Mouse (Mus musculus) lung, embryonic 15.5 days (tissue): ENCODE results near the gene Rai1. TPM values are rescaled to one million over a fixed set of nuclear protein-coding genes. Genes with fewer than 3 reads are reported as not detected.

Source experiments
- ATAC-seq: fragments of 200-750 bp; cut with Nextera tagmentation; 2 replicates; pipeline ENCODE4 v1.8.0; 2017; ENCODE audit warnings: moderate number of reproducible peaks, borderline replicate concordance; ENCODE audit not compliant: low FRiP score, low TSS enrichment; ENCODE audit errors: extremely low read depth
- H3K27ac ChIP-seq: fragments of 300-500 bp; sonication (generic); 2 replicates; pipeline ENCODE4 v1.5.1; 2015; ENCODE audit warnings: moderate library complexity, mild to moderate bottlenecking, inconsistent platforms
- H3K27me3 ChIP-seq: fragments of 300-500 bp; sonication (generic); 2 replicates; pipeline ENCODE4 v1.6.1; 2015; ENCODE audit warnings: inconsistent platforms
- H3K36me3 ChIP-seq: fragments of 300-500 bp; sonication (generic); 2 replicates; pipeline ENCODE4 v1.6.1; 2015; ENCODE audit warnings: inconsistent platforms
- H3K4me1 ChIP-seq: fragments of 300-500 bp; sonication (generic); 2 replicates; pipeline ENCODE4 v1.6.1; 2015; ENCODE audit warnings: inconsistent platforms
- H3K4me2 ChIP-seq: fragments of 300-500 bp; sonication (generic); 2 replicates; pipeline ENCODE4 v1.6.1; 2015; ENCODE audit warnings: inconsistent platforms, mild to moderate bottlenecking, moderate library complexity
- H3K4me3 ChIP-seq: fragments of 300-500 bp; sonication (generic); 2 replicates; pipeline ENCODE4 v1.5.1; 2015; ENCODE audit warnings: mild to moderate bottlenecking, inconsistent platforms
- H3K9ac ChIP-seq: fragments of 300-500 bp; sonication (generic); 2 replicates; pipeline ENCODE4 v1.6.1; 2015; ENCODE audit warnings: inconsistent platforms
- H3K9me3 ChIP-seq: fragments of 300-500 bp; sonication (generic); 2 replicates; pipeline ENCODE4 v1.6.1; 2016; ENCODE audit warnings: inconsistent platforms
- WGBS: fragments of 180-500 bp; shearing (Covaris S2); methylation state at CpG from one replicate; pipeline ENCODE4 v1.1.7; 2015; 5-methylcytosine and 5-hydroxymethylcytosine counted together
- polyA plus RNA-seq: library from polyadenylated mRNA; unstranded; fragments of >200 nt; fragmentation: Nextera tagmentation; extraction: Ambion mirVana; gene quantifications from 2 replicates; pipeline ENCODE4 v1.2.1, GENCODE M21; 2015

Rai1 gene
- polyA plus RNA-seq, 1 experiment from 2014 or later: 27.9 TPM

DNA sequence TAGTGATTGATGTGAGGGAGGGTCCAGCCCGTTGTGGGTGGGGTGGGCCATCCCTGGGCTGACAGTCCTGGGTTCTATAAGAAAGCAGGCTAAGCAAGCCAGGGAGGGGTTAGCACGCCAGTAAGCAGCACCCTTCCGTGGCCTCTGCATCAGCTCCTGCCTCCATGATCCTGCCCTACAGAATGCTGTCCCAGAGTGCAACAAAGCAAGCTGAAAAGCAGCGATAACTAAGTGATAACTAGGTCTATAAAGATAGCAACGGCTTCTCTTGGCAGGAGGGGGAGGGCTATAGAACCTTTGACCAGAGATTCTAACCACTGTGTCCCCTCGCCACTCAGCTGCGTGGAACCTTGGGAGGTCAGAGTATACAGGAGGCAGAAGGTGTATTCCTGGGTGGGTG is 112.7 kb downstream of the Rai1 start:
- no peak for ATAC-seq
- WGBS: 85% methylated on average over 7 of the region's 7 CpGs
- H3K4me3 ChIP-seq: no peak overlapping the region
- H3K9me3 ChIP-seq: no peaks in the 10 kb centered on the region
- H3K27ac ChIP-seq: no peak overlapping the region
- H3K27me3 ChIP-seq: no peaks in the 10 kb centered on the region
- no peak overlapping the region for H3K9ac ChIP-seq
- 0 out of 2 replicates have a peak, but pooled peaks cover 4% of the 10 kb centered on the region for H3K36me3 ChIP-seq
- peaks cover 57% of the 10 kb centered on the region for H3K4me1 ChIP-seq
- no peak overlapping the region for H3K4me2 ChIP-seq

DNA sequence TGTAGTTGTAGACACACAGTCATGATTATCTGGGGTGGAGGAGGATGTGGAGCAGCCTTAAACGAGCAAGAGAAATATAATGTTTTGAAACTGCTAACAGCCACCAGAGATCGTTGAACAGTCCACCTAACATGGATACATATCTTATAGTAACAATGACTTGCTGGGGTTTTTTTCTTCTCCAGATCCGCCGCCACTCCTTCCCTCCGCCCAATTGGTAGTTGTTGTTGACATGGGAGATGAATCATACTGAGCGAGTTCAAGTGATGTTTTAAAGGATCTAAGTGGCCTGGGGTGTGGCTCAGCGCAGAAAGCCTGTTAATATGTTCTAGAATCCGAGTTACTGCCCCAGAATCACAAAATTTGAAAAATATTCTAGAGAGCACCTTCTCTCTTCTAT is 114.8 kb downstream of the Rai1 start:
- Histone ChIP-seq H3K36me3 (0 out of 2 replicates have a peak, but pooled peaks cover 4% of the 10 kb centered on the region), H3K27ac (peak overlapping the region; percentile 84), H3K9ac (peak overlapping the region; percentile 66), H3K4me3 (peak overlapping the region; percentile 65), H3K4me2 (peak overlapping the region; percentile 72), H3K4me1 (peaks cover 50% of the 10 kb centered on the region), H3K27me3 (no peaks in the 10 kb centered on the region), H3K9me3 (no peaks in the 10 kb centered on the region)
- 12% methylated on average over 8 of the region's 8 CpGs for WGBS
- no peak for ATAC-seq

DNA sequence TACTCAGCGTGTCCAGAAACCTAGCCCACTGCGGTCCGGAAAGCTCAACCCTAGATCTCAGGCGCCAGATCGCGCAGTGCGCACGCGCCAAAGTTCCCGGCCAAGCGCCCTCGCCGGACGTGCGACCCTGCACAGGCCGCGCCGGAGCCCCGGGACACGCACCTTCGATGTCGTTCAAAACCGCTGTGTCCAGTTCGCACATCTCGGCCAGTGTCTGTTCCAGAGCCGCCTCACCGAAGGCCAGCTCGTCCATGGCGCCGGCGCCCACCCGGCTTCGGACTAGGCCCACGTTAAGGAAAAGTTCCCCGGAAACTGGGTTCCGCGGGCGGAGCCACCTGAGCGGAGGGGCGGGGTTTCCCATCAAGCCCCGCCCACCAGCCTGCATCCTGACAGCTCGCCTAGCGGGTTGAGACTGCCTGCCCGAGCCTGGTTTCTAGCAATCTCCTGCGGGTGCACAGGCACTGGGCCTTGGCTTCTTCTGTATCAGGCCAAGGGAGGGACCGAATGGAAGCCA is 115.5 kb downstream of the Rai1 start:
- 2% methylated on average over 46 of the region's 46 CpGs for WGBS
- H3K9ac ChIP-seq: peak overlapping the region; percentile 66
- no peaks in the 10 kb centered on the region for H3K9me3 ChIP-seq
- H3K27me3 ChIP-seq: no peaks in the 10 kb centered on the region
- peaks cover 50% of the 10 kb centered on the region for H3K4me1 ChIP-seq
- H3K36me3 ChIP-seq: 0 out of 2 replicates have a peak, but pooled peaks cover 4% of the 10 kb centered on the region
- H3K27ac ChIP-seq: peak overlapping the region; percentile 84
- peak overlapping the region; percentile 72 for H3K4me2 ChIP-seq
- ATAC-seq: peak; percentile 82
- H3K4me3 ChIP-seq: peak overlapping the region; percentile 65

DNA sequence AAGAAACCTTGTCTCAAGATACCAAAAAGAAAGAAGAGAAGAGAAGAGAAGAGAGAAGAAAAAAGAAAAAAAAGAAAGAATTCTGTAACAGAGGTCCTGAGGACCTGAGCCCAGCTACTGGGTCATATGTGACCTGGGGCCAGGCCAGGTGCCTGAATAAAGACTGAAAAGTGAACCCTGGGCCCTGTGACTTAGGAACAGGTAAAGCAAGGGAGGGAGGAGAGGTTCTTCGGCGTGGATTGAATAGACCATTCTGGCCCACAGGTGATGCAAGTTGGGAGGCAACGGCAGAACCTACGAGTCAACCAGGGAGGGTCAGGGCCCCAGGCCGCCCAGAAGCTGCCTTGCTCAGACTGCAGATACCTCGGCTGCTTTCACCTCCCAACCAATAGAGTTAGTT is 116.6 kb downstream of the Rai1 start:
- no peak overlapping the region for H3K4me3 ChIP-seq
- no peak overlapping the region for H3K4me2 ChIP-seq
- H3K27me3 ChIP-seq: no peaks in the 10 kb centered on the region
- H3K9ac ChIP-seq: no peak overlapping the region
- H3K36me3 ChIP-seq: 0 out of 2 replicates have a peak, but pooled peaks cover 4% of the 10 kb centered on the region
- no peak for ATAC-seq
- no peak overlapping the region for H3K27ac ChIP-seq
- no peaks in the 10 kb centered on the region for H3K9me3 ChIP-seq
- H3K4me1 ChIP-seq: peaks cover 47% of the 10 kb centered on the region
- 86% methylated on average over 6 of the region's 6 CpGs for WGBS

DNA sequence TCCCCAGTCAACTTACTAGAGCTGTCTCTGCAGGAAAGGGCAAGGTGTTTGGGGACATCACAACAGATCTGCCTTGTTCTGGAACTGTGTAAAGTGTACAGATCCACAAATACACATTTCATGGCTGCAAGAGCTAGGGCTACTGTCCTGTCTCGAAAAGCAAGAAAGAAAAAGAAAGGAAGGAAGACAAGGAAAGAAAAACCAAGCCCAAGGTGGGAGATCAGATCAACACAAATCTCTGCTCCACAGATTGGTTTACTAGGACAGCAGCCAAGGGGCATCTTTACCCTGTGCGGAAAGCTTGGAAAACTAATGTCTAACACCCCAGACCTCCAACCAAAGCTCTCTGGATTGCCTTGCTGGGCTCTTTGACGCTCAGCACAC is 117.3 kb downstream of the Rai1 start:
- Histone ChIP-seq H3K9me3 (no peaks in the 10 kb centered on the region), H3K9ac (peak overlapping the region; percentile 17; the same call in 1 of the 2 replicates), H3K36me3 (0 out of 2 replicates have a peak, but pooled peaks cover 4% of the 10 kb centered on the region), H3K27me3 (no peaks in the 10 kb centered on the region), H3K27ac (peak overlapping the region; percentile 82; the same call in 1 of the 2 replicates), H3K4me1 (peaks cover 43% of the 10 kb centered on the region), H3K4me2 (peak overlapping the region; percentile 86), H3K4me3 (peak overlapping the region; percentile 44)
- ATAC-seq: no peak
- 51% methylated on average over 3 of the region's 3 CpGs for WGBS

DNA sequence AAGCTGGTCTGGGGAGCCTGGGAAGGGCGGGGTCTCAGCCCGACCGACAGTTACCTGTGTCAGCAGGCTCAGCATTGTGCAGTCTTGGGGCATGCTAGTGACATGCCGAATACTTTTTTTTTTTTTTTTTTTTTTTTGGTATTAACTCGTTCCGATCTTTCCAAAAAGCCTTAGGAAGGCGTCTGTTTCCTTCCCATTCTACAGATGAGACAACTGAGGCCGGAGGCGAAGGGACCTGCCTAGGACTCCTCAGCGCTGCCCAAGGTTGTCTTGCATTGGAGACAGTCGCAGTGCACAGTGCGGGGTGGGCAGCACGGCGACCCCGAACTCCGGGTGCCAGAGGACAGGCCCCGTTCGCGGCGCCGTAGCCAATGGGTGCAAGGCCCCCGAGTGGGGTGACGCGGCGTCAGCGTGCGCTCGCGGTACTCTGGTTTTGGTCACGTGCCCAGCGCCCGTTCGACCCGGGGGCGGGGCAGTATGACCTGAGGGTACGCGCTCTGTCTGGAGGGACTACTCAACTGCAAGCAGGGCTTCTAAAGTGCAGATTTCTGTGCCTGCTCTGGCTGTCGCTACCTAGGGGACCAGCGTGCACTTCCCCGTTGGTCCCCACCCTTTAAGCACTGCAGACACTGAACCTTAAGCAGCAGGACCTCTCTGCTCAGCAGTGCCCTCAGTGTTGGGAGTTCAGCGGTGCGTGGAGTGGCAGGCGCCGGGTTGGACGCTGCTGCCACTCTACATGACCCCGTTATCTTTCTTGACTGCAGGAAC is 117.8 kb downstream of the Rai1 start, which contains the start of gene Srebf1:
Srebf1 (minus strand) TSS at position 113 of the 768 bp plus-strand sequence.
- 5% methylated on average over 46 of the region's 46 CpGs for WGBS
- Histone ChIP-seq H3K4me3 (peak within 1 kb of the TSS; percentile 44), H3K9me3 (no peaks in the 10 kb centered on the region), H3K36me3 (0 out of 2 replicates have a peak, but pooled peaks cover 1% of the 10 kb centered on the region), H3K27ac (peak within 1 kb of the TSS; percentile 82), H3K4me2 (peak within 1 kb of the TSS; percentile 86), H3K9ac (peak within 1 kb of the TSS; percentile 17), H3K27me3 (no peaks in the 10 kb centered on the region), H3K4me1 (peaks cover 39% of the 10 kb centered on the region)
- ATAC-seq: peak; percentile 65

DNA sequence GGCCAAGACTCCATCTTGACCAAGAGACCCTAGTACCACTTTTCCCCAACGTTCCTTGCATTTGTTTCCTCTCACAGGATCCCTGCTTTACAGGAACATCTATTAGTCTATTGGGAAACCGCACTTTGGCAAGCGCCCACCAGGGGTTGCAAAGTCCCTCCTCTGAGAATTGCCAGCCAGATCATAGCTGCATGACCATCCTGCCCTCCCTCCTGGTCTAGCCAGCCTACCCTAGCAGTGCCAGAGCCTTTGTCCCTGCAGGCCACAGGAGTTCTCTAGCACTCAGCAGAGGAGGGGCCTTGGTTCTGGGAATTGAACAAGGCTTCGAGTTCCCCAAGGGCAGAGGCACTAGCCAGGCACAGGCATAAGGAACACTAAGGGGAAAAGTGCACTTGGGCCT is 119.9 kb downstream of the Rai1 start:
- Histone ChIP-seq H3K9me3 (no peaks in the 10 kb centered on the region), H3K27ac (no peak overlapping the region), H3K4me2 (no peak overlapping the region), H3K4me3 (no peak overlapping the region), H3K36me3 (no peaks in the 10 kb centered on the region), H3K27me3 (no peaks in the 10 kb centered on the region), H3K4me1 (peaks cover 41% of the 10 kb centered on the region), H3K9ac (no peak overlapping the region)
- no peak for ATAC-seq
- WGBS: 57% methylated on average over 4 of the region's 4 CpGs

DNA sequence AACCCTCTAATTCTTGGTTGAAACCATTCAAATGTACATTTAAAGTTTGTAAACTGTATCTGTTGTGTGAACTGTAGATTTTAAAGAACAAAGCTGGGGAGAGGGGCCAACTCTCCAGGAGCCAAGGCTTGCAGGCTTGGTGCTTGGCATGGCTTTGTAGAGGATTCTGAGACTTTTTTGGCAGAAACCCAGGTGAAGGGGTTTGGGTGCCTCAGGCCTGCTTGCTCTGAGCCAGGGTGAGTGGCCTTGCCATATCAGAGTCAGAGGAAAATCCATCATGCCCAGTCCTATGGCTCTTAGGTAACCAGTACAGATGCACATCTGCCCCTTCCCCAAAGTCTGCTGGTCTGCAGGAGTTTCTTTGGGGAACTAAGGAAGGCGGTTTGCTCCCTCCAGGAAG is 121.1 kb downstream of the Rai1 start:
- no peak overlapping the region for H3K27ac ChIP-seq
- H3K9me3 ChIP-seq: no peaks in the 10 kb centered on the region
- H3K4me2 ChIP-seq: no peak overlapping the region
- no peak overlapping the region for H3K9ac ChIP-seq
- no peak overlapping the region for H3K4me3 ChIP-seq
- 75% methylated on average over 1 of the region's 1 CpGs for WGBS
- H3K4me1 ChIP-seq: peaks cover 46% of the 10 kb centered on the region
- ATAC-seq: no peak
- no peaks in the 10 kb centered on the region for H3K27me3 ChIP-seq
- no peaks in the 10 kb centered on the region for H3K36me3 ChIP-seq

DNA sequence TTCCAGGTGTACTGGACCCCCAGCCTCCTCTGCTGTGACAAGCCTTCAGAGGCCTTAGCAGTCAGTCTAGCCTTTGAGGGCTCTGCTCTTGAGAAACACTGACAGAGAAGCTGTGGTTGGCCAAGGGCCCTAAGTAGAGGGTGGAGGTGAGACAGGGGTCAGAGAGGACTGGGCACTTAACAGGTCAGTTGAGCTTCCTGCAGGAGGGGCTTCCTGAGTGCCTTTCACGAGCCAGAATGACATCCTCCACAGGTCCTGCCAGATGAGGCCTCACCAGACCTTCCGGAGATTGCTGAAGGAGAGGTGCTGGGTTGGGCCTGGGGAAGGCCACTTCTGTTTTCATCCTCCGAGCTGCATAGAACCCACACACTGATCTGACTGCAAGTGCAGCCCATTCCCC is 123.7 kb downstream of the Rai1 start:
- Histone ChIP-seq H3K27ac (no peak overlapping the region), H3K9me3 (no peaks in the 10 kb centered on the region), H3K9ac (no peak overlapping the region), H3K27me3 (no peaks in the 10 kb centered on the region), H3K36me3 (no peaks in the 10 kb centered on the region), H3K4me2 (no peak overlapping the region), H3K4me3 (no peak overlapping the region), H3K4me1 (peaks cover 45% of the 10 kb centered on the region)
- WGBS: 45% methylated on average over 3 of the region's 3 CpGs
- ATAC-seq: no peak

DNA sequence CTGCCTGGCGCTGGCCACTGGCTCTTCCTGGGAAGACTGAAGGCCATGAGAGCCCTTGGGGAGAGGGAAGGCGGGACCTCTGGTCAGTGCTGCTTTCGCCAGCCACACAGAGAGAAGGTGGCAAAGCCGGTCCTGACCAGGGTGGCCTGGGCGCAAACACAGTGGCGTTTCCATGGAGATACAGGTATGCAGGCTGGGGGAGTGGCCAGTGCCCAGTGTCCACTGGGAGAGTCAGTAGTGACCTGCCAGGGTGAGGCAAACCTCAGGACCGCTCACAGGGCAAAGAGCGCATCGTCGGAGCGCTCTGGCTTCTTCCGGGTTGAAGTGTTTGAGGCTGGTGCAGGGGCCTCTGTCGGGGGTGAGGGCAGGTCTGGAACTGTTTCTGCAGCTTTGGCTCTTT is 125.0 kb downstream of the Rai1 start:
- 0 out of 2 replicates have a peak, but pooled peaks have one; percentile 17 for ATAC-seq

DNA sequence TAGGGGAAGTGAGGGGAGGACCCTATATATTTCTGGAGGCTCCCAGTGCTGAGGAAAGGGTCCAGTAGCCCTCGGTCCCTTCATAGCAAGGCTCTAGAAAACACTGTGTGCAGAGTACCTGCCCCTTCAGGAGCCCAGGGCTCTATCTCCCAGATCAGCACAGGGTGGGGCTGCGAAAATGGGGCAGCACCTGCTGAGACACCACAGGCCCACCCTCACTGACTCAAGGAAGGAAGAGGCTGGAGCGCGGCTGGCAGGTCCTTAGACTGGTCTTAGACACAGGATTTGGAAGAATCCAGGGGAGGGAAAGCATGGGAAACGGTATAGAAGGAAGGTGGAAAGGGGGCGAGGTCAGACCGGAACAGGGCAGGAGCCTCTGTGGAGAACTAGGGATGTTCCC is 125.7 kb downstream of the Rai1 start:
- 83% methylated on average over 7 of the region's 7 CpGs for WGBS
- Histone ChIP-seq H3K4me1 (peaks cover 48% of the 10 kb centered on the region), H3K27ac (no peak overlapping the region), H3K4me2 (no peak overlapping the region), H3K9me3 (no peaks in the 10 kb centered on the region), H3K27me3 (no peaks in the 10 kb centered on the region), H3K4me3 (no peak overlapping the region), H3K36me3 (no peaks in the 10 kb centered on the region), H3K9ac (no peak overlapping the region)
- no peak for ATAC-seq

More for the DNA sequence above, 125.0 kb downstream of the Rai1 start:
- no peak overlapping the region for H3K9ac ChIP-seq
- no peaks in the 10 kb centered on the region for H3K36me3 ChIP-seq
- no peaks in the 10 kb centered on the region for H3K27me3 ChIP-seq
- 55% methylated on average over 13 of the region's 13 CpGs for WGBS
- no peak overlapping the region for H3K4me3 ChIP-seq
- H3K9me3 ChIP-seq: no peaks in the 10 kb centered on the region
- H3K4me2 ChIP-seq: 0 out of 2 replicates have a peak overlapping the region, but pooled peaks have one; percentile 18
- H3K27ac ChIP-seq: peak overlapping the region; percentile 41; the same call in 1 of the 2 replicates
- H3K4me1 ChIP-seq: peaks cover 48% of the 10 kb centered on the region

DNA sequence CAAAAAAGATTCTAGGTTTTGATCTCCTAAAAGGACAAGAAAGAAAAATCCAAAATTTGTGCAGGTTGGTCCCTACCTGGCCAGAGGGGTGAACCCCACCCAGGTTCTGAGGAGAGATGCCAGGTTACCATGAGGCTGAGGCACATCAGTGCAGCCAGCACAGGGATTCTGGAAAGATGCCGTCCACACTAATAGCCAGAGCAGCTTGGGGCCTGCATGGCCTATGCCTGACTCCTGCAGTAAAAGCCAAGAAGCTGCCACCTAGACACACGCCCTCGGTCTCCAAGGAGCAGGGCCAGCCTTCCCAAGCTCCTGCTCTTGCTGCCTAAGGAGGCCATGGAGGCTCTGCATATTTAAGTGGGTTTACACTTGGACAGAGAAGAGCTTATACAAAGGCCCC is 126.5 kb downstream of the Rai1 start:
- 66% methylated on average over 3 of the region's 3 CpGs for WGBS
- Histone ChIP-seq H3K9ac (no peak overlapping the region), H3K9me3 (no peaks in the 10 kb centered on the region), H3K4me3 (no peak overlapping the region), H3K27me3 (no peaks in the 10 kb centered on the region), H3K4me2 (no peak overlapping the region), H3K27ac (0 out of 2 replicates have a peak overlapping the region, but pooled peaks have one; percentile 37), H3K36me3 (no peaks in the 10 kb centered on the region), H3K4me1 (peaks cover 48% of the 10 kb centered on the region)
- no peak for ATAC-seq
